In genomic region chr5:35237757-35238156, GRCm38 (mm10) we compare ENCODE assay signal across 16 mouse cellular contexts. TPM values are rescaled to one million over a fixed set of nuclear protein-coding genes. Genes with fewer than 3 reads are reported as not detected.
"Had no signal": no experiment of that assay in that cellular context is flagged by ENCODE, and none has a peak within 500 bp of the region (broad histone marks: within the 10 kb centered on the region; RNA-seq: fewer than 3 reads in every experiment).

No protein-coding gene starts in this region.

- H3K36me3 ChIP-seq: liver, embryonic 12.5 days; liver, embryonic 15.5 days; lung, embryonic 15.5 days had no signal

- DNase-seq: layer of hippocampus, postnatal 36 days; lung, adult 18-20 months; lung, postnatal 10 days; lung, postnatal 36 days; midbrain, embryonic 14.5 days; thymus, adult 18-20 months; thymus, postnatal 36 days had no signal

- H3K27ac ChIP-seq: left cerebral cortex, adult 2 months; liver, embryonic 12.5 days; liver, embryonic 15.5 days; lung, embryonic 15.5 days had no signal

- H3K4me2 ChIP-seq: liver, embryonic 12.5 days; liver, embryonic 15.5 days; lung, embryonic 15.5 days; midbrain, embryonic 11.5 days had no signal

- ATAC-seq: intestine, embryonic 16.5 days; liver, embryonic 12.5 days had no signal

- H3K4me3 ChIP-seq: left cerebral cortex, adult 2 months; liver, embryonic 12.5 days; liver, embryonic 15.5 days; lung, embryonic 15.5 days had no signal

- H3K9ac ChIP-seq: liver, embryonic 12.5 days; liver, embryonic 15.5 days; lung, embryonic 15.5 days had no signal

- H3K4me1 ChIP-seq: liver, embryonic 12.5 days; liver, embryonic 15.5 days had no signal

- H3K9me3 ChIP-seq: liver, embryonic 12.5 days; liver, embryonic 15.5 days; lung, embryonic 15.5 days had no signal

- H3K27me3 ChIP-seq: liver, embryonic 12.5 days; liver, embryonic 15.5 days; lung, embryonic 15.5 days had no signal

RNA-seq across cellular contexts. Expression of gene Adra2c, which starts 40.4 kb away (rescaled TPM):
- total RNA-seq: megakaryocyte-erythroid progenitor cell, adult 5-6 weeks had no signal
- polyA plus RNA-seq: intestine, embryonic 16.5 days; limb, embryonic 11.5 days; liver, embryonic 15.5 days; lung, embryonic 15.5 days; stomach, embryonic 16.5 days had no signal
